Mouse (Mus musculus): ENCODE measurements around the gene Meis2. TPM values are rescaled to one million over a fixed set of nuclear protein-coding genes. Genes with fewer than 3 reads are reported as not detected.

The Meis2 gene
- polyA plus RNA-seq, 1 experiment from 2014 or later, result 51.4 TPM

DNA sequence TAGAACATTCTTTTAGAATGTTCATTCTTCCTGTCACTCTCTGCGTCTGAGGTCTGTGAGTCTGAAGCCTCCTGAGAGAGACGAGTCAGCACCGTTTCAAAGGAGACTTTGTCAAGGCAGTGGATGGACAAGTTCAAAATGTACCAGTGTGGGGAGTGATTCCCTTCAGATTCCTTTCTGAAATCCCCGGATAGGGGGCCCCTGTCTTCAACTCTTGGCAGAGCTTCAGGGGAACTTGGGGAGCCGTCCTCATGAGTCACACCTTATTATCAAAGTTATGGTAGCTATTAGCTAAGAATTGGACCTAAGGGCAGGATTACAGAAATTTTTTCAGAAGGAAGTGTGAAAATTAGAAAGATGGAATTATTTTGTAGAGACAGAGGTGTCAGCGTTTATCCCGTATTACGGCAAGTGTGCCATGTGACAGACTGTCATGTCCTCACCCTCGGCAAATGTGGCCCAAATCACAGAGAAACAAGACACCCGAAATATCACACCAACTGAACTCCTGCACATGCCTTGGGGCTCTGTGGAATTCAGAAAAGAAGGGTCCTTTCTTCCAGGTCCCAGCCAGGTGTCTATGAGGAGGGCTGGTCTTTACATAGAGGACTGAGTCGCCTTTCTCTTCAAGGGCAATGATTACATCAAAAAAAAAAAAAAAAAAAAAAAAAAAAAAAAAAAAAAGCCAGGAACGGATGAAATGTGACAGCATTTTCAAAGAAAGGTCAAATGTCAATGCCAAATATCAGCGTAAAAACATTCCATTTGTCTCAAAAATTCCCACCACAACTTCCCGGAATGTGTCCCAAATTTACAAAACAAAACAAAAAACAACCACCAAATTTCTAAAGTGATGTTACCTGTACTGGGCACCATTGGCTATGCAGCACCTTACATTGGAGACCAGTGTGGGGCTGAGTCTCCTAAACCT lies 146.2 kb downstream of the Meis2 start:
- no peak overlapping the region for H3K9ac ChIP-seq (ENCODE audit: low read length)
- WGBS, result 85% methylated on average over 14 of the region's 14 CpGs

DNA sequence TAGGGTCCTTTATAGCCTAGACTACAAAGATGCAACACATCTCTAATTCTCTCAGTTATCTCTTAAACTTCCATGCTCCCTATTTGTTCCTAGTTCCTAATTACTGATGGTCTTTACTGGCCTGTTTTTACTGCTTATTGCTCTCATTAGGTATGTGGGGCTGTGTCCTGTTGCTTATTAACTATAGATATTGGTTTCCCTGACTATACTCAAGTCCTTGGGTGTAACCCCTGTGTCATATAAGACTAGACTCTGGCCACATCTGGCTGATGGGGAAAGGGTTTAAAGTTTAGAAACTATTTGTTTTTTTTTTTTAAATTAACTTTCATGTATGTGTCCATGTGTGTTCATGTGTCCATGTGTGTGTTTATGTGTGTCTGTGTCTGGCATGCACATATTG lies 147.1 kb downstream of the Meis2 start:
- no peak for ATAC-seq (ENCODE audit: insufficient number of reproducible peaks, low FRiP score, low TSS enrichment, low read depth)
- Histone ChIP-seq H3K4me2 (ENCODE audit: low read depth, severe bottlenecking) (no peak overlapping the region), H3K27me3 (ENCODE audit: control insufficient read depth, insufficient read depth, low read length) (no peaks in the 10 kb centered on the region), H3K4me1 (ENCODE audit: control insufficient read depth, insufficient read depth, low read length) (no peaks in the 10 kb centered on the region), H3K27ac (replicated peaks; ENCODE audit: low read depth, low read length) (no peak overlapping the region), H3K4me3 (ENCODE audit: low read depth, low read length) (no peak overlapping the region), H3K9ac (ENCODE audit: low read length) (no peak overlapping the region), H3K9me3 (ENCODE audit: control insufficient read depth, low read length) (no peaks in the 10 kb centered on the region), H3K36me3 (ENCODE audit: control insufficient read depth, insufficient read depth, low read length) (no peaks in the 10 kb centered on the region)
- no peak for DNase-seq (ENCODE audit: low spot score)

More for the DNA sequence above, 146.2 kb downstream of the Meis2 start:
- H3K36me3 ChIP-seq (ENCODE audit: control insufficient read depth, insufficient read depth, low read length), result no peaks in the 10 kb centered on the region
- no peak overlapping the region for H3K27ac ChIP-seq (replicated peaks; ENCODE audit: low read depth, low read length)
- ATAC-seq (ENCODE audit: insufficient number of reproducible peaks, low FRiP score, low TSS enrichment, low read depth) (no peak), DNase-seq (ENCODE audit: low spot score) (no peak)
- H3K9me3 ChIP-seq (ENCODE audit: control insufficient read depth, low read length), result no peaks in the 10 kb centered on the region
- no peak overlapping the region for H3K4me2 ChIP-seq (ENCODE audit: low read depth, severe bottlenecking)
- no peak overlapping the region for H3K4me3 ChIP-seq (ENCODE audit: low read depth, low read length)
- H3K4me1 ChIP-seq (ENCODE audit: control insufficient read depth, insufficient read depth, low read length), result no peaks in the 10 kb centered on the region
- no peaks in the 10 kb centered on the region for H3K27me3 ChIP-seq (ENCODE audit: control insufficient read depth, insufficient read depth, low read length)

DNA sequence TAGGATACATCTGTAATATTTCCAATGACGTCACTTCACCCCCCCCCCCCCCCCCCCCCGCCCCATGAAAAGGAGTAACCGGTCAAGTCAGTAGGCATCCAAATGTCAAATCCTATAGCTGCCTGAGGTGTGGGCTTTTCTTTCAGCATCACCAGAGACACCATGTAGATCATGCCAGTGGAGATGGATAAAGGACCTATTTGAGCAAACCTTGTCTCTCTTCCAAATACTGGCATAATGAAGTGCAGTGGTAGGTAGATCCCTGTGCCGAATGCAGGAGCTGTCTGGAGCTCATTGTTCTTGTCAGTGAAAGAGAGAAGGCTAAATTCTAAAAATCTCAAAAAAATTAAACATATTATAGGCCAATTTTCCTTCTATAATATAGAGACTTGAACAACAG lies 151.1 kb downstream of the Meis2 start:
- ATAC-seq (ENCODE audit: insufficient number of reproducible peaks, low FRiP score, low TSS enrichment, low read depth) (no peak), DNase-seq (ENCODE audit: low spot score) (no peak)
- WGBS, result 80% methylated on average over 3 of the region's 4 CpGs
- H3K4me3 ChIP-seq (ENCODE audit: low read depth, low read length), result no peak overlapping the region
- H3K4me2 ChIP-seq (ENCODE audit: low read depth, severe bottlenecking), result no peak overlapping the region
- no peaks in the 10 kb centered on the region for H3K36me3 ChIP-seq (ENCODE audit: control insufficient read depth, insufficient read depth, low read length)
- no peak overlapping the region for H3K9ac ChIP-seq (ENCODE audit: low read length)
- no peaks in the 10 kb centered on the region for H3K9me3 ChIP-seq (ENCODE audit: control insufficient read depth, low read length)
- no peaks in the 10 kb centered on the region for H3K27me3 ChIP-seq (ENCODE audit: control insufficient read depth, insufficient read depth, low read length)
- no peaks in the 10 kb centered on the region for H3K4me1 ChIP-seq (ENCODE audit: control insufficient read depth, insufficient read depth, low read length)
- no peak overlapping the region for H3K27ac ChIP-seq (replicated peaks; ENCODE audit: low read depth, low read length)

DNA sequence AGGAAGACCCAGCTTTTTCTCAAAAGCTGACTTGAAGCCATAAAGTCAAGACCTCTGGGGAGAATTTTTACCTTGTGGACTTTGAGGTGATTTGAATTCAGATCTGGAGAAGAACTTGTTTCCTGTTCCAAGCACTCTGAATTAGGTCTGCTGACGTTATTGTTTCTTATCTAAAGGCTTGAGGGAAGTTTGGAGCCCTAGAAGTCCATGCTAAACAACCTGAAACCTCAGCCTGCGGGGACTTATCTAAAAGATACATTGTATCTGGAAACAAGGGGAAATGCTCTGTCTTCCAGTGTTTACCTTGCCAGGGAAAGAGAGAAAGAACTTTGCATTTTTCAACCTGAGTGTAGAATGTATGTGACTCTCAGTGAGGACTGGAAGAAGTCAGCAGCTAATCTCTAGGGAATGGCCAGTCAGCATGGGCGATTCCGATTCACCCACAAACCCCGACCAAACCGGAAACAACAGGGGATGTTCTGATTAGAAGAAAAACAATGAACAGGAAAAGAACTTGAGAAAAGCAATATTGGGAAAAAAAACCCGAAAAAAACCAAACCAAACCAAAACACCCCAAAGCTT lies 152.6 kb downstream of the Meis2 start:
- Histone ChIP-seq H3K4me3 (ENCODE audit: low read depth, low read length) (no peak overlapping the region), H3K27ac (replicated peaks; ENCODE audit: low read depth, low read length) (no peak overlapping the region), H3K9ac (ENCODE audit: low read length) (no peak overlapping the region), H3K36me3 (ENCODE audit: control insufficient read depth, insufficient read depth, low read length) (no peaks in the 10 kb centered on the region), H3K27me3 (ENCODE audit: control insufficient read depth, insufficient read depth, low read length) (no peaks in the 10 kb centered on the region), H3K4me1 (ENCODE audit: control insufficient read depth, insufficient read depth, low read length) (no peaks in the 10 kb centered on the region), H3K4me2 (ENCODE audit: low read depth, severe bottlenecking) (no peak overlapping the region), H3K9me3 (ENCODE audit: control insufficient read depth, low read length) (no peaks in the 10 kb centered on the region)
- WGBS, result 85% methylated on average over 7 of the region's 7 CpGs
- DNase-seq (ENCODE audit: low spot score) (no peak), ATAC-seq (ENCODE audit: insufficient number of reproducible peaks, low FRiP score, low TSS enrichment, low read depth) (no peak)

DNA sequence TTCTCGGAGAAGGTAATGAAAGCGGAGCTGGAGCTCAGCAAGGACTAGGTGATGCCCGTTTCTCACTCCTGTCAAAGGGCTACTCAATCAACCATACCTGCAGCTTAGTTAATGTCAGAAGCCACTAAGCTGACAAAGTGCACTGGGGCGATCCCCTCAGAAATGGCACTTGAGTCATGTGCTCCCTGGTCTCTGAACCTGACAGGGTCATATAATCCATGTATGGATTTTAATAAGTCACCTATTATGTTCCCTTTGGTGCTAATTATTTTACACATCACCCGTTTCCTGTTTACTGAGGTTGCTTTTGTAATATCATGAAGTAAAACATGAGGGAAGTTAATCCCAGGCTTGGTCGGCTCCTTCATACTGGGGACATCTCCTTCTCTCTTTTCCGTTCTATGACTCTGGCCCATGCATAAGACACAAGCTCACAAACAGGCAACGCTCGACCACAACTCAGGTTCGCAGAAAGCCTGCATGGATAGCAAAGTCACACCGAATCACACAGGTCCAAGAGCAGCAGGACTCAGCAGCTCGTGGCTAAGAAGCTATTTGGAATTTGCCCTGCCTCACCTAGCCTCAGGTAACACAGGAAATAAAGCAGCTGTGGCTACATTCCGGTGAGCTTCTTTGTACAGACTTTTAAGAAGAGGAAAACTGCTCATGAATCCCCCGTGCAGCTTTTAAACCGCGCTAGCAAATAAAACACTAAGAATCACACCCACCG lies 153.6 kb downstream of the Meis2 start:
- Histone ChIP-seq H3K27me3 (ENCODE audit: control insufficient read depth, insufficient read depth, low read length) (no peaks in the 10 kb centered on the region), H3K4me2 (ENCODE audit: low read depth, severe bottlenecking) (no peak overlapping the region), H3K9ac (ENCODE audit: low read length) (no peak overlapping the region), H3K27ac (replicated peaks; ENCODE audit: low read depth, low read length) (no peak overlapping the region), H3K4me3 (ENCODE audit: low read depth, low read length) (no peak overlapping the region), H3K4me1 (ENCODE audit: control insufficient read depth, insufficient read depth, low read length) (no peaks in the 10 kb centered on the region), H3K9me3 (ENCODE audit: control insufficient read depth, low read length) (no peaks in the 10 kb centered on the region), H3K36me3 (ENCODE audit: control insufficient read depth, insufficient read depth, low read length) (no peaks in the 10 kb centered on the region)
- no peak for DNase-seq (ENCODE audit: low spot score)
- 84% methylated on average over 17 of the region's 17 CpGs for WGBS
- ATAC-seq (ENCODE audit: insufficient number of reproducible peaks, low FRiP score, low TSS enrichment, low read depth), result no peak

DNA sequence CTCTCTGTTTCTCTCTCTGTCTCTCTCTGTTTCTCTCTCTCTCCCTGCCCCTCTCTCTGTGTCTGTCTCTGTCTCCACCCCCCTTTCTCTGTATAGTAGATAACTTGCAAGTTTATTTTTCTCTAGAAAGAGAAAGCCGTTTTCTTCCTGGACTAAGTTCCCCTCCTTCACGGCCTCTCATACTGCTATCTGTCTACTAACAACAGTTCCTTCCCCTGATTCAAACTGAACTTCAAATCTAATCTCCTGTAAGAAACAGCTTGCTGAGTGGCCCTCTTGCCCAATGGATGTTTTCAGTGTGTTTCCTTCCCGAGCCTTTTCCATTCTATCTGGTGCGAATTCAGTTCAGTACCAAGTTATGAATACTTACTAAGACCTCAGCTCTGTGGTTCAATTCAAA lies 155.4 kb downstream of the Meis2 start:
- Histone ChIP-seq H3K36me3 (ENCODE audit: control insufficient read depth, insufficient read depth, low read length) (no peaks in the 10 kb centered on the region), H3K9ac (ENCODE audit: low read length) (no peak overlapping the region), H3K27me3 (ENCODE audit: control insufficient read depth, insufficient read depth, low read length) (no peaks in the 10 kb centered on the region), H3K9me3 (ENCODE audit: control insufficient read depth, low read length) (no peaks in the 10 kb centered on the region), H3K4me1 (ENCODE audit: control insufficient read depth, insufficient read depth, low read length) (no peaks in the 10 kb centered on the region), H3K4me3 (ENCODE audit: low read depth, low read length) (no peak overlapping the region), H3K27ac (replicated peaks; ENCODE audit: low read depth, low read length) (no peak overlapping the region), H3K4me2 (ENCODE audit: low read depth, severe bottlenecking) (no peak overlapping the region)
- no peak for DNase-seq (ENCODE audit: low spot score)
- 86% methylated on average over 4 of the region's 4 CpGs for WGBS
- no peak for ATAC-seq (ENCODE audit: insufficient number of reproducible peaks, low FRiP score, low TSS enrichment, low read depth)

DNA sequence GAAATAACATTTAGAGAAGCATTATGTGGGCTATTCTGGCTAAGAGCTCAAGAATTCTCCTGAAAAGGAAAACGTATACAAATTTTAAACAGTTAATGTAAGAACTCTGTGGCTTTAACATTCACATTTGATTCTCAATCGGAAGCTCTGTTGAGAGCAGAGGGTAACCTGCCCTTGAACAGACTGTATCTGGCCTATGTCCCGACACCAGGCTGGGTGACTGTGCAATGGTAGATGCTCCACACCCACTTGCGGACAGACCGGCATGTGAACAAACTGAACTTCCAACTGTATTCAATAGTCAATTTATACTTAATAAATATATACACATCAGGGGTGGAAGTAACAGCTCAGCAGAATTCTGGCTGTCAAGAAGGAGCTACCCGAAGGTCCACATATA lies 164.6 kb downstream of the Meis2 start:
- 91% methylated on average over 6 of the region's 6 CpGs for WGBS
- Histone ChIP-seq H3K36me3 (ENCODE audit: control insufficient read depth, insufficient read depth, low read length) (no peaks in the 10 kb centered on the region), H3K27ac (replicated peaks; ENCODE audit: low read depth, low read length) (no peak overlapping the region), H3K4me1 (ENCODE audit: control insufficient read depth, insufficient read depth, low read length) (peaks cover 10% of the 10 kb centered on the region), H3K9me3 (ENCODE audit: control insufficient read depth, low read length) (no peaks in the 10 kb centered on the region), H3K9ac (ENCODE audit: low read length) (no peak overlapping the region), H3K4me3 (ENCODE audit: low read depth, low read length) (no peak overlapping the region), H3K27me3 (ENCODE audit: control insufficient read depth, insufficient read depth, low read length) (no peaks in the 10 kb centered on the region), H3K4me2 (ENCODE audit: low read depth, severe bottlenecking) (no peak overlapping the region)
- DNase-seq (ENCODE audit: low spot score), result no peak
- no peak for ATAC-seq (ENCODE audit: insufficient number of reproducible peaks, low FRiP score, low TSS enrichment, low read depth)

DNA sequence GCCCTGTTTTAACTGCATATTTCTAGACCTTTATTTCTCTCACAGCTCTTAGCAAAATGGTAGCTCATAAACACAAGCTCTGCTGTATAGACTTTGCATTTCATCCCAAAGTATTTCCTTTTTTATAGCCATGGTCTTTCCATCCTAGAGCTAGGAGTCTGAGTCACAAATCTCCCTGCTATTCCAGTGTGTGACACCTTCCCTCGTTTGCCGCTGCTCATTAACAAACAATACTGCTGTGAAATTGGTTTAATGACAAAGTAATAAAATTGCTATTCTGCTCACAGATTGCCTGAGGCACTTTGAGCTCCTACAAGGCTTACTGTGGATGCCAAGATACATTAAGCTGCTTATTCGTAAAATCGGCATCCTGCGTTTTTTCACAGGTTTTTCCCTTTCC lies 168.1 kb downstream of the Meis2 start:
- Histone ChIP-seq H3K4me3 (ENCODE audit: low read depth, low read length) (no peak overlapping the region), H3K36me3 (ENCODE audit: control insufficient read depth, insufficient read depth, low read length) (no peaks in the 10 kb centered on the region), H3K27me3 (ENCODE audit: control insufficient read depth, insufficient read depth, low read length) (peaks cover 5% of the 10 kb centered on the region), H3K27ac (replicated peaks; ENCODE audit: low read depth, low read length) (no peak overlapping the region), H3K9me3 (ENCODE audit: control insufficient read depth, low read length) (no peaks in the 10 kb centered on the region), H3K4me1 (ENCODE audit: control insufficient read depth, insufficient read depth, low read length) (peaks cover 10% of the 10 kb centered on the region), H3K4me2 (ENCODE audit: low read depth, severe bottlenecking) (no peak overlapping the region), H3K9ac (ENCODE audit: low read length) (no peak overlapping the region)
- 9% methylated on average over 5 of the region's 5 CpGs for WGBS
- ATAC-seq (ENCODE audit: insufficient number of reproducible peaks, low FRiP score, low TSS enrichment, low read depth) (peak; percentile 68; the same call in 1 of the 2 replicates), DNase-seq (ENCODE audit: low spot score) (peak; percentile 52)

Data from limb, embryonic 11.5 days (tissue).